Mouse (Mus musculus): ENCODE results near the gene Spg20. TPM values are rescaled to one million over a fixed set of nuclear protein-coding genes. Genes with fewer than 3 reads are reported as not detected.

The Spg20 gene
- polyA plus RNA-seq, 2 experiments = 3.9 to 6.0 TPM

GRCm38 (mm10) chr3:55152673-55153334 is 40.9 kb downstream of the Spg20 start:
- Histone ChIP-seq H3K4me3 (ENCODE audit: insufficient read depth in 1 of 2, low read depth in 2 of 2, low read length in 2 of 2) (no peak overlapping the region), H3K36me3 (replicated peaks; ENCODE audit: control insufficient read depth, insufficient read depth, low read depth) (no peaks in the 10 kb centered on the region), H3K4me1 (replicated peaks; ENCODE audit: control insufficient read depth in 2 of 2, insufficient read depth in 2 of 2, low read length in 1 of 2) (no peaks in the 10 kb centered on the region), H3K27me3 (ENCODE audit: control insufficient read depth, insufficient read depth, low read length) (no peaks in the 10 kb centered on the region), H3K9ac (replicated peaks) (no peak overlapping the region), H3K27ac (no peak overlapping the region), H3K4me2 (ENCODE audit: low read depth) (no peak overlapping the region), H3K9me3 (ENCODE audit: control insufficient read depth, low read length) (no peaks in the 10 kb centered on the region)
- TF ChIP-seq EP300 (IDR thresholded peaks at IDR 0.05; ENCODE audit: low read depth) (no peak), CTCF (IDR thresholded peaks at IDR 0.05; ENCODE audit: low read depth) (peak; percentile 39; the same call in 1 of the 2 replicates)
- DNase-seq (ENCODE audit: low read depth in 3 of 3, low spot score in 3 of 3) = peak in 2 of 3 experiments; percentile 3 to 4
- ATAC-seq (ENCODE audit: insufficient read depth) = no peak
- WGBS (ENCODE audit: insufficient replicate concordance) = 42% methylated on average over 6 of the region's 6 CpGs

GRCm38 (mm10) chr3:55154163-55154562 is 42.3 kb downstream of the Spg20 start:
- no peak overlapping the region for H3K4me2 ChIP-seq (ENCODE audit: low read depth)
- ATAC-seq (ENCODE audit: insufficient read depth) (no peak), DNase-seq (ENCODE audit: low read depth in 3 of 3, low spot score in 3 of 3) (no peak)
- H3K4me3 ChIP-seq (ENCODE audit: insufficient read depth in 1 of 2, low read depth in 2 of 2, low read length in 2 of 2) = no peak overlapping the region
- no peaks in the 10 kb centered on the region for H3K36me3 ChIP-seq (replicated peaks; ENCODE audit: control insufficient read depth, insufficient read depth, low read depth)
- no peak overlapping the region for H3K27ac ChIP-seq
- 69% methylated on average over 7 of the region's 7 CpGs for WGBS (ENCODE audit: insufficient replicate concordance)
- no peaks in the 10 kb centered on the region for H3K9me3 ChIP-seq (ENCODE audit: control insufficient read depth, low read length)
- TF ChIP-seq EP300 (IDR thresholded peaks at IDR 0.05; ENCODE audit: low read depth) (no peak), CTCF (IDR thresholded peaks at IDR 0.05; ENCODE audit: low read depth) (no peak)
- H3K4me1 ChIP-seq (replicated peaks; ENCODE audit: control insufficient read depth in 2 of 2, insufficient read depth in 2 of 2, low read length in 1 of 2) = no peaks in the 10 kb centered on the region
- no peaks in the 10 kb centered on the region for H3K27me3 ChIP-seq (ENCODE audit: control insufficient read depth, insufficient read depth, low read length)
- H3K9ac ChIP-seq (replicated peaks) = no peak overlapping the region

GRCm38 (mm10) chr3:55157413-55157812 is 45.5 kb downstream of the Spg20 start:
- DNase-seq (ENCODE audit: low read depth in 3 of 3, low spot score in 3 of 3) = no peak
- WGBS (ENCODE audit: insufficient replicate concordance) = 40% methylated on average over 5 of the region's 5 CpGs

GRCm38 (mm10) chr3:55161144-55161543 is 49.2 kb downstream of the Spg20 start:
- H3K36me3 ChIP-seq (replicated peaks; ENCODE audit: control insufficient read depth, insufficient read depth, low read depth) = no peaks in the 10 kb centered on the region
- no peak overlapping the region for H3K9ac ChIP-seq (replicated peaks)
- no peak overlapping the region for H3K4me3 ChIP-seq (ENCODE audit: insufficient read depth in 1 of 2, low read depth in 2 of 2, low read length in 2 of 2)
- 56% methylated on average over 7 of the region's 7 CpGs for WGBS (ENCODE audit: insufficient replicate concordance)
- no peak overlapping the region for H3K27ac ChIP-seq
- no peaks in the 10 kb centered on the region for H3K4me1 ChIP-seq (replicated peaks; ENCODE audit: control insufficient read depth in 2 of 2, insufficient read depth in 2 of 2, low read length in 1 of 2)
- DNase-seq (ENCODE audit: low read depth in 3 of 3, low spot score in 3 of 3) (no peak), ATAC-seq (ENCODE audit: insufficient read depth) (no peak)
- H3K9me3 ChIP-seq (ENCODE audit: control insufficient read depth, low read length) = no peaks in the 10 kb centered on the region
- no peak overlapping the region for H3K4me2 ChIP-seq (ENCODE audit: low read depth)
- TF ChIP-seq EP300 (IDR thresholded peaks at IDR 0.05; ENCODE audit: low read depth) = no peak
- H3K27me3 ChIP-seq (ENCODE audit: control insufficient read depth, insufficient read depth, low read length) = no peaks in the 10 kb centered on the region

More at GRCm38 (mm10) chr3:55157413-55157812, 45.5 kb downstream of the Spg20 start:
- no peak overlapping the region for H3K4me3 ChIP-seq (ENCODE audit: insufficient read depth in 1 of 2, low read depth in 2 of 2, low read length in 2 of 2)
- H3K4me1 ChIP-seq (replicated peaks; ENCODE audit: control insufficient read depth in 2 of 2, insufficient read depth in 2 of 2, low read length in 1 of 2) = no peaks in the 10 kb centered on the region
- no peaks in the 10 kb centered on the region for H3K36me3 ChIP-seq (replicated peaks; ENCODE audit: control insufficient read depth, insufficient read depth, low read depth)
- no peaks in the 10 kb centered on the region for H3K27me3 ChIP-seq (ENCODE audit: control insufficient read depth, insufficient read depth, low read length)
- TF ChIP-seq CTCF (IDR thresholded peaks at IDR 0.05; ENCODE audit: low read depth) (no peak), EP300 (IDR thresholded peaks at IDR 0.05; ENCODE audit: low read depth) (no peak)
- no peak overlapping the region for H3K9ac ChIP-seq (replicated peaks)
- no peak overlapping the region for H3K4me2 ChIP-seq (ENCODE audit: low read depth)
- ATAC-seq (ENCODE audit: insufficient read depth) = no peak
- no peak overlapping the region for H3K27ac ChIP-seq
- H3K9me3 ChIP-seq (ENCODE audit: control insufficient read depth, low read length) = no peaks in the 10 kb centered on the region

DNA sequence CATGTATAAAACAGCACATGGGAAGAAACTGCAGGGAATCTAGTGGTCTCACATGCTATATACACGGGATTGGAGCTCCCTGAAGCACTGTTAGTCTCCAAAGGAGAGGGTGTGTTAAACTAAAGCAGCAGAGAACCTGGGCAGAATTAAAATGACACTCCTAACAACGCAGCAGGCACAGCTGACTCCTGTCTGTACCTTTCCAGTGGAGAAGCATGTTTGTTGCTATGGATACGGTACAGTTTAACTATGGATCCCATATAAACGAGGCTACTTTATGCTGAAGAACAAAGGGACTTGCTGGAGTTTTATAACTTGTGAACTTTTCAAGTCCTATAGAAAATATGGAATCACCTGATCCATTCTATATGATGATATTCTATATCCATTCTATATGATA is 51.6 kb downstream of the Spg20 start:
- DNase-seq (ENCODE audit: low read depth in 3 of 3, low spot score in 3 of 3) (no peak), ATAC-seq (ENCODE audit: insufficient read depth) (no peak)
- TF ChIP-seq EP300 (IDR thresholded peaks at IDR 0.05; ENCODE audit: low read depth) (no peak), CTCF (IDR thresholded peaks at IDR 0.05; ENCODE audit: low read depth) (no peak)
- Histone ChIP-seq H3K4me3 (ENCODE audit: insufficient read depth in 1 of 2, low read depth in 2 of 2, low read length in 2 of 2) (no peak overlapping the region), H3K9me3 (ENCODE audit: control insufficient read depth, low read length) (no peaks in the 10 kb centered on the region), H3K27me3 (ENCODE audit: control insufficient read depth, insufficient read depth, low read length) (no peaks in the 10 kb centered on the region), H3K4me1 (replicated peaks; ENCODE audit: control insufficient read depth in 2 of 2, insufficient read depth in 2 of 2, low read length in 1 of 2) (no peaks in the 10 kb centered on the region), H3K36me3 (replicated peaks; ENCODE audit: control insufficient read depth, insufficient read depth, low read depth) (no peaks in the 10 kb centered on the region), H3K27ac (no peak overlapping the region), H3K4me2 (ENCODE audit: low read depth) (no peak overlapping the region), H3K9ac (replicated peaks) (no peak overlapping the region)
- 47% methylated on average over 4 of the region's 4 CpGs for WGBS (ENCODE audit: insufficient replicate concordance)

All from liver, embryonic 14.5 days (tissue).